ENCODE assay signal across 8 mouse cellular contexts in the genomic region with DNA sequence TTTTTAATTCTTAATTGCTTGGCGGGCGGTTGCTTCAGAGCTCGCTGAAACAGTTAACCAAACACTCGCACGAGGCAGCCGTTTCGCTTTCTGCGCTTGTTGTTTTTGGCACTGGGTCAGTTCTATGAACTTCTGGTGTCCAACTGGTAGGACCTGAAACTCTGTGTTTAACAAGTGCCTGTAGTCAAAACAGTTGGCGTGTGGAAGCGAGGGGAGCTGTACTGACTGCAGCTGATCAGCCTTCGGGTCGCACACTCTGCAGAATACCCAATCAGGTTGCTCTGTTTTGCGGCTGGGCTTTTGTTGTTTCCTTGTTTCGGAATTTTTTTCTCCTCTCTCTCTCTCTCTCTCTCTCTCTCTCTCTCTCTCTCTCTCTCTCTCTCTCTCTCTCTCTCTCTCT.
DNase-seq lines count a peak whose midpoint lies in the region; ATAC-seq and TF ChIP-seq lines count a peak whose summit lies in the region.

No protein-coding gene starts in this region.

- under 1% methylated on average over 14 of the region's 14 CpGs for WGBS in forebrain, embryonic 10.5 days
- WGBS in lung, postnatal 0 days: under 1% methylated on average over 14 of the region's 14 CpGs

- H3K4me1 ChIP-seq in forebrain, embryonic 10.5 days: peaks cover 23% of the 10 kb centered on the region
- H3K4me1 ChIP-seq in lung, postnatal 0 days (ENCODE audit: insufficient read depth, low read depth, low read length): no peaks in the 10 kb centered on the region

- no peak overlapping the region for H3K27ac ChIP-seq in forebrain, embryonic 10.5 days
- peak overlapping the region; percentile 90 for H3K27ac ChIP-seq in lung, postnatal 0 days (ENCODE audit: low read length)

- no peaks in the 10 kb centered on the region for H3K36me3 ChIP-seq in forebrain, embryonic 10.5 days (replicated peaks)
- H3K36me3 ChIP-seq in lung, postnatal 0 days (ENCODE audit: insufficient read depth, low read length): no peaks in the 10 kb centered on the region

- intact Hi-C loops in heart, postnatal 14 days (cut with DNase I): no loop called here

- no peak for TF ChIP-seq EP300 in lung, postnatal 0 days (IDR thresholded peaks at IDR 0.05)

- H3K4me3 ChIP-seq in forebrain, embryonic 10.5 days: peak overlapping the region; percentile 57
- peak overlapping the region; percentile 60 for H3K4me3 ChIP-seq in lung, postnatal 0 days (ENCODE audit: low read depth, low read length)

- 0 out of 2 replicates have a peak, but pooled peaks have one; percentile 23 for TF ChIP-seq CTCF in lung, postnatal 0 days (IDR thresholded peaks at IDR 0.05)

- H3K4me2 ChIP-seq in lung, postnatal 0 days (replicated peaks; ENCODE audit: low read depth, low read length): peak overlapping the region; percentile 72

- peak; percentile 78 for DNase-seq in adrenal gland, postnatal 10 days
- DNase-seq in forebrain, embryonic 10.5 days (ENCODE audit: extremely low spot score, low spot score): peak; percentile 44
- DNase-seq in heart, postnatal 14 days: peak; percentile 61 to 70
- peak; percentile 70 to 79 for DNase-seq in kidney, postnatal 4 days
- DNase-seq in lung, postnatal 0 days (ENCODE audit: low spot score): peak; percentile 95
- peak; percentile 78 for DNase-seq in ovary, adult 18-20 months (ENCODE audit: low spot score)
- peak; percentile 65 to 78 for DNase-seq in urinary bladder, postnatal 36 days (ENCODE audit: low spot score in 2 of 2)

- H3K27me3 ChIP-seq in forebrain, embryonic 10.5 days (ENCODE audit: poor library complexity, severe bottlenecking): peaks cover 40% of the 10 kb centered on the region
- no peaks in the 10 kb centered on the region for H3K27me3 ChIP-seq in lung, postnatal 0 days (replicated peaks; ENCODE audit: insufficient read depth, low read length)

- no peaks in the 10 kb centered on the region for H3K9me3 ChIP-seq in forebrain, embryonic 10.5 days
- H3K9me3 ChIP-seq in lung, postnatal 0 days (ENCODE audit: low read length): no peaks in the 10 kb centered on the region

- H3K9ac ChIP-seq in lung, postnatal 0 days (replicated peaks; ENCODE audit: low read depth): peak overlapping the region; percentile 6; the same call in 1 of the 2 replicates

- ATAC-seq in CD4-positive, CD25-positive, alpha-beta regulatory T cell, adult 4 months: peak; percentile 61
- peak; percentile 94 for ATAC-seq in lung, postnatal 0 days

Comparison
In these comparisons a context has a peak if more than half of its experiments do, and no peak if none do; other contexts are left out.
1. DNase-seq: peak in every context shown above with its lines; median percentile 95 in lung, postnatal 0 days; 78 in adrenal gland, postnatal 10 days; 78 in ovary, adult 18-20 months; 74 in kidney, postnatal 4 days; 72 in urinary bladder, postnatal 36 days; 66 in heart, postnatal 14 days; 44 in forebrain, embryonic 10.5 days.